Mouse (Mus musculus): ENCODE data around the gene Tbc1d16. TPM values are rescaled to one million over a fixed set of nuclear protein-coding genes. Genes with fewer than 3 reads are reported as not detected.
"Not testable (repeated sequence)": the region's sequence is repeated elsewhere in the genome, so short reads cannot be mapped to it uniquely, and the experiment has no call there.

The Tbc1d16 gene
- polyA plus RNA-seq, 1 experiment from 2014 or later: 16.1 TPM

DNA sequence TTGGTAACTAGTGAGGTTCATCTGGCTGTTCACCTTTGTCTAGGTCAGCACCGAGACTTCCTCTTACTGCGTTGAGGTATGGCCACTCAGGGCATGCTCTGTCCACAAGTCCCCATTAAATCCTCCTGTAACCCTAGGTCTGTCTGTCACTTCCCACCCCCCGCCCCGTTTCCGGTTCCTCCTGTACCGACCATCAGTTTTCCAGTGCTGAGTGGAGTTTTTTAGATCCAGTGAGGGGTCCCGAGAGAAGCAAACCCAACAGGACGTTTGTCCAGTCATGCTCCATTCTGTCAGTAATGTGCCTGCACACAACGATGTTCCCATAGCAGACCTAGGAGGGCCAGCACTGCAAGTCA lies 29.9 kb upstream of the Tbc1d16 start:
- Histone ChIP-seq H3K4me2 (peak overlapping the region; percentile 55), H3K4me3 (peak overlapping the region; percentile 32), H3K27me3 (no peaks in the 10 kb centered on the region), H3K9ac (no peak overlapping the region), H3K36me3 (no peaks in the 10 kb centered on the region), H3K4me1 (replicated peaks) (peaks cover 2% of the 10 kb centered on the region), H3K9me3 (replicated peaks) (no peaks in the 10 kb centered on the region), H3K27ac (no peak overlapping the region)
- ATAC-seq (replicated peaks; ENCODE audit: insufficient number of reproducible peaks, insufficient read depth, low FRiP score, low read depth): no peak
- WGBS: 65% methylated on average over 9 of the region's 9 CpGs

DNA sequence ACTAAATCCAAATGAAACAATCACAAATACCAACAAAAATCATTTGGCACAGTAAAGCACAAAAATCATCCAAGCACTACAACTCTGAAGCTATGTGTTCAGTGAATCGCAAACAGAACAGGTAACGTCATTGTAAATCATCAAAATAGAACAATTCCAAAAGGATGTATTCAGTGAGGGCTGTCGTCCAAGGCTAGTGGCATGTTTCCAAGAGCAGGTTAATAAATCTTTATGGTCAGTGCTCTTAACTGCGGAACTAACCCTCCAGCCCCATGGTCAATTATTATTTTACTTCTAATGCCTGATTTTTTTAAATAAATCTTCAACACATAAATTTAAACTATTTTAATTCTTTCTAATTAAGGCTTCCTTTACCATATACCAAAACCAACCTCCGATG lies 28.3 kb upstream of the Tbc1d16 start:
- not testable (repeated sequence) for H3K9ac ChIP-seq; H3K36me3 ChIP-seq; H3K4me3 ChIP-seq; H3K4me2 ChIP-seq; H3K9me3 ChIP-seq (replicated peaks); ATAC-seq (replicated peaks; ENCODE audit: insufficient number of reproducible peaks, insufficient read depth, low FRiP score, low read depth); H3K27me3 ChIP-seq; H3K27ac ChIP-seq
- peaks cover 15% of the 10 kb centered on the region for H3K4me1 ChIP-seq (replicated peaks)
- 75% methylated on average over 5 of the region's 5 CpGs for WGBS

DNA sequence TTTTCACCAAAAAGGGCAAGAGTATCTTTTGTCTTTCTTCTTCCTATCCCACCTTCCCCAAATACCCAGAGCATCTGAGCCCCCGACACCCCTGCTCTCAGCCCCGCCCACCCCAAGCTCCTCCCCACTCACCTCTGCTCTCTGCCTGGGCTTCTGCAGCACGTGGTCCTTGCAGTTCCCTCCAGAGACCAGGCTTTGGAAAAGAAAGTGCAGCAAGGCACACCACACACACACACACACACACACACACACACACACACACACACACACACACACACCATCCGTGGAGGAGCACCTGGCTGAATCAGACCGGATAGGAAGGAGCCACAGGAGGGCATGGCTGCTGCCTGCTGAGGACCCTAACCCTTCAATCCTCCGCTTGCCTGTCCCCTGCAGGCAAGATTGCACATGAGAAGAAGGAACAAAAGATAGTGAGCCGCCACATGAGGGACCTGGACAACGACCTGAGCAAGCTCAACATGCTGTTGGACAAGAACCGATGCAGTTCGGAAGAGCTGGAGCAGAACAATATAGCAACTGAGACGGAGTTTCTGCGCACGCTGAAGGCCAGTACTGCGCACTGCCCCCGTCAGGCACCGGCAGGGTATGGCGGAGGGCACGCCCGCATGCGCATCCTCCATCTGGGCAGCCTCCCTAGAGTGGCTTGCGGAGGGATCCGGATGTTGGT lies 24.7 kb upstream of the Tbc1d16 start:
- WGBS: 5% methylated on average over 22 of the region's 22 CpGs
- peak; percentile 65; the same call in 1 of the 2 replicates for ATAC-seq (replicated peaks; ENCODE audit: insufficient number of reproducible peaks, insufficient read depth, low FRiP score, low read depth)
- H3K27me3 ChIP-seq: peaks cover 13% of the 10 kb centered on the region
- H3K4me2 ChIP-seq: peak overlapping the region; percentile 61
- peak overlapping the region; percentile 24 for H3K4me3 ChIP-seq
- H3K9me3 ChIP-seq (replicated peaks): no peaks in the 10 kb centered on the region
- H3K9ac ChIP-seq: 0 out of 2 replicates have a peak overlapping the region, but pooled peaks have one; percentile 4
- H3K36me3 ChIP-seq: no peaks in the 10 kb centered on the region
- H3K4me1 ChIP-seq (replicated peaks): peaks cover 25% of the 10 kb centered on the region
- no peak overlapping the region for H3K27ac ChIP-seq

DNA sequence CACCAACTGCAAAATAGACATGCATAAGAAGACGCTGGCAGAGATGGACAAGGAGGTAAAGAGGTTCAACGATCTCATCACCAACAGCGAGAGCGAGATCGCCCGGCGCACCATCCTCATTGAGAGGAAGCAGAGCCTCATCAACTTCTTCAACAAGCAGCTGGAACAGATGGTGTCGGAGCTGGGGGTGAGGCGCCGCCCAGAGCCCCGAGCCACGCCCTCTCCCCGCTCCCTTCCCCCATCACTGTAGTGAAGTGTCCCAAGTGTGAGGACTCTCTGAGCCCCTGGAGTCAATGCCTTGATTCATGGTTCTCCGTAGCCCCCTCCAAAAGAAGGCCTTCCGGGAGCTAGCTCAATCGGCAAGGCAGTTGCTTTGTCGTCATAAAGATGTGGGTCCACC lies 22.7 kb upstream of the Tbc1d16 start:
- Histone ChIP-seq H3K36me3 (no peaks in the 10 kb centered on the region), H3K9me3 (replicated peaks) (no peaks in the 10 kb centered on the region), H3K9ac (no peak overlapping the region), H3K4me3 (no peak overlapping the region), H3K4me2 (no peak overlapping the region; the same call in 1 of the 2 replicates), H3K4me1 (replicated peaks) (peaks cover 25% of the 10 kb centered on the region), H3K27ac (no peak overlapping the region), H3K27me3 (peaks cover 13% of the 10 kb centered on the region)
- ATAC-seq (replicated peaks; ENCODE audit: insufficient number of reproducible peaks, insufficient read depth, low FRiP score, low read depth): no peak
- 36% methylated on average over 17 of the region's 17 CpGs for WGBS

DNA sequence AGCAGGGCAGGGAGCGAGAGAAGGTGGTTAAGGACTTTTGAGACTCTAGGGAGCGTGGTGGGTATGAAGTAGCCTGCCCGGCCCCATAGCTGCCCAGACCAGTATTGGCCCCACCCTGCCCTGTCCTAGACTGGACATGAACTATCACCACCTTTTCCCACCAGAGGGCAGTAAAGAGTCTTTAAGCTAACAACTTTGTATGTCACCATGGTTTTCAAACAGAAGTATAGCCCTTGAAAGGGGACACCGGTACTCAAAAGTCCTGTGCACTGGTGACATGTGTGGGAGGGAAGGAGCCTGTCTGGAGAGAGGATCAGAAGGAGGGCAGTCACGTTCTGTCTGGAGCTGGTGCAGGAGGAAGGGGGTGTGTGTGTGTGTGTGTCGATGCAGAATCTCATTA lies 20.7 kb upstream of the Tbc1d16 start:
- no peak overlapping the region for H3K27ac ChIP-seq
- peak; percentile 53 for ATAC-seq (replicated peaks; ENCODE audit: insufficient number of reproducible peaks, insufficient read depth, low FRiP score, low read depth)
- H3K36me3 ChIP-seq: no peaks in the 10 kb centered on the region
- H3K4me2 ChIP-seq: no peak overlapping the region
- H3K27me3 ChIP-seq: peaks cover 13% of the 10 kb centered on the region
- 28% methylated on average over 6 of the region's 6 CpGs for WGBS
- no peak overlapping the region for H3K9ac ChIP-seq
- no peak overlapping the region for H3K4me3 ChIP-seq
- no peaks in the 10 kb centered on the region for H3K9me3 ChIP-seq (replicated peaks)
- peaks cover 25% of the 10 kb centered on the region for H3K4me1 ChIP-seq (replicated peaks)

DNA sequence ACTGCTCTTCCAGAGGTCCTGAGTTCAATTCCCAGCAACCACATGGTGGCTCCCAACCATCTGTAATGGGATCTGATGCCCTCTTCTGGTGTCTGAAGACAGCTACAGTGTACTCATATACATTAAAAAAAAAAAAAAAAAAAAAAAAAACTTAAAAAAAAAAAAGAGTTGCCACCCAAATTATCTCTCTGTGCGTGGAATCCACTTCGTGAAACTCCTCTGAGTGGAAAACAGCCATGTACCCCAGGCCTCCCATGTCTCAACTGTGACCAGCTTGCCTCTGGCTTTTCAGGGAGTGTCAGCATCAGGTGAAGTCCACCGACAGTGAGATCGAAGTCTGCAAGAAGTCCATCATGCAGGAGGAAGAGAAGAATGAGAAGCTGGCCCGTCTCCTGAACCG lies 17.2 kb upstream of the Tbc1d16 start:
- H3K4me3 ChIP-seq; H3K9me3 ChIP-seq (replicated peaks); H3K4me2 ChIP-seq; H3K27me3 ChIP-seq; H3K9ac ChIP-seq; ATAC-seq (replicated peaks; ENCODE audit: insufficient number of reproducible peaks, insufficient read depth, low FRiP score, low read depth); H3K4me1 ChIP-seq (replicated peaks); H3K27ac ChIP-seq; H3K36me3 ChIP-seq: not testable (repeated sequence)
- 90% methylated on average over 6 of the region's 6 CpGs for WGBS

DNA sequence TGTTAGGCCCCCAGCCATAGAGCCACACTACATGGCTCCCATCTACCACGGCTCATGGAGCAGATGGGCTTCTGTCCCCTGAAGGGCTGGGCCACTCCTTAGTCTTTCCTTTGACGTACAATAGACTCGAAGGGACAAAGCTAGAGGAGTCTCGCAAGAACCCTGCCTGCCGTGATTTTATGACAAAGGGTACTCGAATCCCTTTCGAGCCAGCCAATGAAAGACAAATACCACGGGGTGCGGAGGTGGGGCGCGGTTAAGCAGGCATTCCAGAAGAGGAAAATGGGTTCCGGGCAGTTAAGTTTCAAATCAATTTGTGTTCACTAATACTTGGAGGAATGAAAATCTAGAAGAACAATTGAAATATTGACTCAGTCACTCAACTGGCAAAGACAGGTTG lies 11.2 kb upstream of the Tbc1d16 start:
- WGBS: 96% methylated on average over 12 of the region's 12 CpGs
- H3K9ac ChIP-seq: no peak overlapping the region
- no peak overlapping the region for H3K4me2 ChIP-seq

DNA sequence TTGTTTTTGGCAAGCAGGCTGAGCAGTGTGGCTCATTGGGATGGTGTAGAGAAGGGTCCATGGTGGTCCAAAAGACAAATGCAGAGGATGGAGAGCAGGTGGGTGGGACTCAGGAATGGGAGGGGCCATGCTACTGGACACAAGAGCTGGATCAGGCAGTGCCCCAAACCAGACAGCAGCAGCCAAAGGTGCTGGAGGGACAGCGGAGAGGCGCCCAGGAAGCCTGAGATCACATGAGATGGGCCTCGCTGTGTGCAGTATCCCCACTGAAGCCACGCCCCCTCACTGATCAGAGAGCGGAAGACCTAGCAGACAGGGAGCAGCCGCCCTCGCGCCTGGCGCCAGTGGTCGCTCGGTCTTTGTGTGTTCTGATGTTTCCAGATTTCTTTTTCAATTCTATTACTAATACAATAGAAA lies 10.0 kb upstream of the Tbc1d16 start:
- Histone ChIP-seq H3K27ac (no peak overlapping the region; the same call in 1 of the 2 replicates), H3K9ac (peak overlapping the region; percentile 59; the same call in 1 of the 2 replicates), H3K27me3 (no peaks in the 10 kb centered on the region), H3K4me2 (peak overlapping the region; percentile 77), H3K36me3 (no peaks in the 10 kb centered on the region), H3K4me1 (replicated peaks) (peaks cover 13% of the 10 kb centered on the region), H3K9me3 (replicated peaks) (no peaks in the 10 kb centered on the region), H3K4me3 (peak overlapping the region; percentile 42)
- 4% methylated on average over 11 of the region's 11 CpGs for WGBS
- ATAC-seq (replicated peaks; ENCODE audit: insufficient number of reproducible peaks, insufficient read depth, low FRiP score, low read depth): peak; percentile 66

More for the DNA sequence above, 11.2 kb upstream of the Tbc1d16 start:
- ATAC-seq (replicated peaks; ENCODE audit: insufficient number of reproducible peaks, insufficient read depth, low FRiP score, low read depth): no peak
- Histone ChIP-seq H3K4me3 (no peak overlapping the region), H3K4me1 (replicated peaks) (peaks cover 13% of the 10 kb centered on the region), H3K27me3 (no peaks in the 10 kb centered on the region), H3K36me3 (no peaks in the 10 kb centered on the region), H3K27ac (no peak overlapping the region), H3K9me3 (replicated peaks) (no peaks in the 10 kb centered on the region)

DNA sequence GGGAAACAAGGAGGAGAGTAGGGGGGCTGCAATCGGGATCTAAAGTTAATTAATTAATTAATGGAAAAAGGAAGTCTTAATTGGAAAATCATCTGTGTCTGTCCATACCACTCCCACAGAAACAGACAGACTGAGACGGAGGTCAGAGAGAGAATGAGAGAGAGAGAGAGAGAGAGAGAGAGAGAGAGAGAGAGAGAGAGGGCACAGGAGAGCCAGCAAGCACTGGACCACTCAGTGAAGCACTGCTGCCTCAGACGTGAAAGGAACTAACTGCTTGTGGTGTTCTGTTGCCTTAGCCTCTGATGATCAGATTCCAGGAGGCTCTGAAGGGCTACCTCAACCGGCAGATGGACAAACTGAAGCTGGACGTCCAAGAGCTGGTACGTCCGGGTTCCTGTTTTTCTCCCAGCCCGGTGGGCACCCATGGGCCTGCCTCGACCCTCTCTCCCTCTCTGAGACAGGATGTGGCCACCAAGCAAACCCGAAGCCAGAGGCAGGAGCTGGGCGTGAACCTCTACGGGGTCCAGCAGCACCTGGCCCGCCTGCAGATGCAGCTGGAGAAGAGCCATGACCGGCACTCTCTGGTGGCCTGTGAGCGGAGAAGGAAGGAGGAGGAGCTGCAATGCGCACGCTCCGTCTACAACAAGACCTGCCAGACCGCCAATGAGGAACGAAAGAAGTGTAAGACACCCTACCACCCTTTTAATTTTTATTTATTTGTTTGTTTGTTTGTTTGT lies 9.4 kb upstream of the Tbc1d16 start:
- peak; percentile 54; the same call in 1 of the 2 replicates for ATAC-seq (replicated peaks; ENCODE audit: insufficient number of reproducible peaks, insufficient read depth, low FRiP score, low read depth)
- H3K27me3 ChIP-seq: no peaks in the 10 kb centered on the region
- 23% methylated on average over 20 of the region's 20 CpGs for WGBS
- no peaks in the 10 kb centered on the region for H3K9me3 ChIP-seq (replicated peaks)
- peaks cover 13% of the 10 kb centered on the region for H3K4me1 ChIP-seq (replicated peaks)
- H3K36me3 ChIP-seq: no peaks in the 10 kb centered on the region
- no peak overlapping the region for H3K27ac ChIP-seq
- H3K4me2 ChIP-seq: peak overlapping the region; percentile 77
- peak overlapping the region; percentile 42 for H3K4me3 ChIP-seq
- H3K9ac ChIP-seq: peak overlapping the region; percentile 59

DNA sequence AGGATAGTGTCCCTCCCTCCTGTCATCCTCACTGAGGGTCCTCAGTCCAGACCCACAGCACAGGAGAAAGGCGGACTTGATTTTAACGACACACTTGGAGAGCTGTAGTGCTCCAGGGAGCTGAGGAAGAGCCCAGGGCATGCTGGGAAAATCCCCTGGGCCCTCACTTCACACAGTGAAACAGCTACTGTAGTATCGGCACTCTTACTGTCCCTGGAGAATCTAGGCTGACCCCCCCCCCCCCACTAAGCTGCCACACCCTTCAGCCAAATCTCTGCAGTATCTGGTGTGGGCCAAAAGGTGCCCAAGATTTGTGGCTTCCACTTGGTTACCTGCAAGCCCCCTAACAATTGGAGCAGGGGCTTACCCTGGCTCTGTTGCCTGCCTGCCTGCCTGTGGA lies 8.7 kb upstream of the Tbc1d16 start:
- Histone ChIP-seq H3K4me2 (no peak overlapping the region), H3K4me1 (replicated peaks) (peaks cover 13% of the 10 kb centered on the region), H3K4me3 (no peak overlapping the region), H3K27me3 (no peaks in the 10 kb centered on the region), H3K36me3 (no peaks in the 10 kb centered on the region), H3K27ac (no peak overlapping the region), H3K9ac (no peak overlapping the region), H3K9me3 (replicated peaks) (no peaks in the 10 kb centered on the region)
- WGBS: 58% methylated on average over 3 of the region's 3 CpGs
- ATAC-seq (replicated peaks; ENCODE audit: insufficient number of reproducible peaks, insufficient read depth, low FRiP score, low read depth): no peak

DNA sequence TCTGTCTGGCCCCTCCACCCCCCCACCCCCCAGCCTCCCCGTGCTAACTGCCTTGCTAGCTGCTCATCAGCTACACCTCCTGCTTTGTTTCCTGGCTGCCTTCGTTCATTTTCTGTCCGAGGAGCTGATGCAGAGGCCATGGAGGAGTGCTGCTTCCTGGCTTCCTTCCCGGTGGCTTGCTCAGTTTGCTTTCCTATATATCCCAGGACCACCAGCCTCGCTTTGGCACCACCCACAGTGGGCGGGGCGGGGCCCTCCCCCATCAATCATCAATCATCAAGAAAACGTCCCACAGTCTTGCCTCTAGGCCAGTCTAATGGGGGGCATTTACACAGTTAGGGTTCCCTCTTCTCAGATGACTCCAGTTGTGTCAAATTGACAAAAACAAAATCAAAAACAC lies 8.1 kb upstream of the Tbc1d16 start:
- Histone ChIP-seq H3K27ac (no peak overlapping the region), H3K4me3 (no peak overlapping the region), H3K36me3 (no peaks in the 10 kb centered on the region), H3K4me2 (no peak overlapping the region), H3K9me3 (replicated peaks) (no peaks in the 10 kb centered on the region), H3K27me3 (0 out of 2 replicates have a peak, but pooled peaks cover 2% of the 10 kb centered on the region), H3K4me1 (replicated peaks) (peaks cover 13% of the 10 kb centered on the region), H3K9ac (no peak overlapping the region)
- whole genome bisulfite sequencing: 29% methylated on average over 8 of the region's 8 CpGs
- ATAC-seq (replicated peaks; ENCODE audit: insufficient number of reproducible peaks, insufficient read depth, low FRiP score, low read depth): no peak

Data from heart, embryonic 15.5 days (tissue).